Mouse (Mus musculus) B cell, adult 67 days (primary cell): ENCODE results near the gene Stfa3. TPM values are rescaled to one million over a fixed set of nuclear protein-coding genes. Genes with fewer than 3 reads are reported as not detected.

Source experiments
- total RNA-seq, 2 experiments: library from RNA; stranded (reverse); gene quantifications; 4 replicates each; pipeline ENCODE4 v1.2.4; 2023

Gene Stfa3
- not detected for total RNA-seq

GRCm38 (mm10) chr16:36455342-36455802 is at the start of gene Stfa3:
TSS of gene Stfa3 (minus strand) at chr16:36455392.

GRCm38 (mm10) chr16:36408357-36408756 is 46.8 kb downstream of the Stfa3 start, which contains the start of gene Stfa2:
TSS of gene Stfa2 (minus strand) at chr16:36408457.

Other genes with a start within 250 kb of the Stfa3 start
- gene Gm5416, start 245.0 kb downstream of the Stfa3 start, total RNA-seq = not detected
- not detected for gene 2010005H15Rik, start 233.9 kb downstream of the Stfa3 start, total RNA-seq
- gene Stfa1, start 178.4 kb downstream of the Stfa3 start, total RNA-seq = not detected
- gene BC117090, start 121.1 kb downstream of the Stfa3 start, total RNA-seq = not detected
- gene BC100530, start 87.6 kb downstream of the Stfa3 start, total RNA-seq = not detected
- not detected for gene Stfa2, start 46.9 kb downstream of the Stfa3 start, total RNA-seq
- not detected for gene Casr, start 106.7 kb upstream of the Stfa3 start, total RNA-seq
- gene Cd86, start 210.7 kb upstream of the Stfa3 start, total RNA-seq = 100 to 1,000 TPM; 148 to 156 TPM
- gene Ildr1, start 238.6 kb upstream of the Stfa3 start, total RNA-seq = 10 to 100 TPM; 14.5 to 14.8 TPM